Mouse (Mus musculus): ENCODE data around the gene Trpc3. TPM values are rescaled to one million over a fixed set of nuclear protein-coding genes. Genes with fewer than 3 reads are reported as not detected.

The Trpc3 gene
- not detected for total RNA-seq (2023)

GRCm38 (mm10) chr3:36689392-36690291 lies at the start of gene Trpc3:
Trpc3 (minus strand) TSS chr3:36690167.

GRCm38 (mm10) chr3:36613202-36613907 lies 76.6 kb downstream of the Trpc3 start, which contains the start of gene Bbs7:
Bbs7 (minus strand) TSS chr3:36613477.

DNA sequence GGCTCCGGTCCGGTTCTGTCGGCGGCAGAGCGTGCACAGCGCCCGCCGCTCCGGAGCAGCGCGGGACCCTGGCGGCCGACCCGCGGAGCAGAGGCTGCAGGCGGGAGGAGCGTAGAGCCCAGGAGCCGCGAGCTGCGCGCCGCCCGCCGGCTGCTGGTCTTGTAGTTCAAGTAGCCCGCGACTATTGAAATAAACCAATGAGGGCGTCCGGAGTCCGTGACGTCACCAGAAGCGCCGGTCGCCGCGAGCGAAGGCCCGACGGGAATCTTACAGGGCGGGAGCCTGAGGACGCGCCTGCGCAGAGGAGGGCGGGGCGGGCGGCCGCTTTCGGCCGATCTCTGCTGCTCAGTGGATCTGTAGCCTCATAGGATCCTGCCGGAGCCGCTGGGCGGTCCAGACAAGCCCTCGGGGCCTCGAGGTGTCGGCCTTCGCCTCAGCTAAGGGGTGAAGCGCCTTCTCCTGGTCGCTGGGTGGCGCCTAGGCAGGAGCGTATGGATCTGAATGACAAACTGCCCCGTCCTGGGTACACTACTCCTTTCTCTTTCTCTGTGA lies 118.1 kb downstream of the Trpc3 start, which contains the start of gene Ccna2:
TSS of gene Ccna2 (minus strand) at position 324 of the 552 bp plus-strand sequence.

Other genes with a start within 250 kb of the Trpc3 start
- 61.3 TPM for gene Anxa5, start 214.3 kb downstream of the Trpc3 start, total RNA-seq (2023)
- 1.3 TPM for gene 1810062G17Rik, start 214.2 kb downstream of the Trpc3 start, total RNA-seq (2023)
- not detected for gene Gm11549, start 168.4 kb downstream of the Trpc3 start, total RNA-seq (2023)
- gene Exosc9, start 137.6 kb downstream of the Trpc3 start, total RNA-seq (2023), result 33.9 TPM
- gene Ccna2, start 118.0 kb downstream of the Trpc3 start, total RNA-seq (2023), result 2.0 TPM
- 0.97 TPM for gene Bbs7, start 76.7 kb downstream of the Trpc3 start, total RNA-seq (2023)
- gene 4932438A13Rik, start 172.9 kb upstream of the Trpc3 start, total RNA-seq (2023), result 341 TPM